Mouse (Mus musculus): ENCODE measurements around the gene Sohlh2.
"Not testable (repeated sequence)": the region's sequence is repeated elsewhere in the genome, so short reads cannot be mapped to it uniquely, and the experiment has no call there.

The Sohlh2 gene

DNA sequence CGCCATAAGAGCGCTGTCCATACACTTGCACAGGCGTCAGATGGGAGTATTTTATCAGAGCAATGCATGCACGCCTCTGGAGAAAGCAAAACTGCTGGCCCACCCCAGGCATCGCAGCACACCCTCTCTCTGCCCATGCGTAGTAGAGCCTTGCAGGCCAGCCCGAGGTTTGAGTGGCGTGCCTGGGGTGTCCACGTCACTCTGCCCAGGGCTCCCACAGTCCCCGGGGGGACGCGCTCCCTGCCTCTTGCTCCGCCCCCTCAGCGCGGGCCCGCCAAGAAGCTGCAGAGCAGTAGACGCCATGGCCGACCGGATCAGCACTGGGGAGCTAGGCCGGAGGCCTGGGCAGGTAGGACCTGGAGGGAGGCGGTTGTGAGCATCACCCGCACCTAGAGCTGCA, at the start of gene Sohlh2:
TSS of gene Sohlh2 (plus strand) at position 263 of the 400 bp plus-strand sequence.
- DNase-seq, result no peak

DNA sequence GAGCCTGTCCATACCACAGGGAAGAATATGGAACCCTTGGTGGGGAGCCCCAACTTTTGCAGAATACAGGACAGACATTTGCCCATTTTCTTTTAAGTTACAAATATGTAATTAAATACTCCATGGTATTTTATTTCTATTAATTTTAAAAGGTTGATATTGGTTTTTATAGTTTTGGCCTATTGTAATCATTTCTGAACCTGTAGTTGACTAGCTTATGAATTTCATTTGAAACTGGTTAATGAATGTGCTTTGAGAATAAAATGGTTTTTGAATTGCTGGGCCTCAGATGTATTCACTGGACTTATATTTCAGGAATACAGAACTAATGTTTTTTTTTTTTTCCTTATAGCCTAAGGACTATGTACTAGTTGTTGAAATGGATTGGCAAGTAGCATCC, 44.8 kb upstream of the Sohlh2 start, which contains the start of gene Ccdc169:
TSS of gene Ccdc169 (plus strand) at position 301 of the 400 bp plus-strand sequence.
- no peak for DNase-seq

DNA sequence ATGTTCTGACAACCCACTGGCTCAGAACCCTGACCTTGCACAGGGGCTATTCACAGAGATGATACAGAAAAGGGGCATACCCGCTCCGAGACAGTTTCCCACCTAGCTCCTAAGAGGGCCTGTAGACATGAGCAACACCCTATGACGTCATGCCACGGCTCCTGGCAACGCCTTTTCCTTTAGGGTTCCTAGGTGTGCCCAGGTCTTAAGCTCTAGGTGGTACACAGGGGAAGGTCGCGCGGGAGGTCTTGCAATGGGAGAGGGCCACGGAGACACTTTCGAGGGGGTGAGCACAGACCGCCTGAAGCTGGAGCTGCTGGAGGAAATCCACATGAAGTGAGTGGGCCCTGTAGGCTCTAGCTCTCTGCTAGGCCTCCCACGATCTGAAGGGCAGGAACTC, 42.0 kb upstream of the Sohlh2 start:
- DNase-seq, result no peak

DNA sequence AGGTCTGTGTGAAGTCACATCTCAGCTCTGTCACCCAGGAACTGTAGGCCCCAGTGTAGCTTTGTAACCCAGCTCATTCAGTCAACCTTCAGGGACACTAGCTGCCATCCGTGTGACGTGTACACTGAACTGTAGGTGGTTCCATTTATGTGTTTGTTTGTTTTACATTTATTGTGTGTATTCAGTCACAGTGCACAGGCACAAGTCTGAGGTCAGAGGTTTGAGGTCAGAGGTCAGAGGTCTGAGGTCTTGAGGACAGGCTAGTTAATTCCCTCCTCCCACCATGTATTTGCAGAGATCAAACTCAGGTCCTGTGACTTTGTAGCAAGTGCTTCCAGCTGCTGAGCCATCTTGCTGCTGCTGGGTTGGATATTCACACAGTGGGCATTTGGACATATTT, 40.4 kb upstream of the Sohlh2 start:
- DNase-seq, result no peak

GRCm38 (mm10) chr3:55144916-55145315, 36.9 kb upstream of the Sohlh2 start:
- no peak for DNase-seq

GRCm38 (mm10) chr3:55146441-55146840, 35.4 kb upstream of the Sohlh2 start:
- DNase-seq, result no peak

- DNase-seq, result no peak
Measured at GRCm38 (mm10) chr3:55147156-55147555, 34.7 kb upstream of the Sohlh2 start.

GRCm38 (mm10) chr3:55148091-55148490, 33.7 kb upstream of the Sohlh2 start:
- DNase-seq, result no peak

- DNase-seq, result peak; percentile 31
Measured at GRCm38 (mm10) chr3:55151656-55152433, 30.0 kb upstream of the Sohlh2 start.

DNA sequence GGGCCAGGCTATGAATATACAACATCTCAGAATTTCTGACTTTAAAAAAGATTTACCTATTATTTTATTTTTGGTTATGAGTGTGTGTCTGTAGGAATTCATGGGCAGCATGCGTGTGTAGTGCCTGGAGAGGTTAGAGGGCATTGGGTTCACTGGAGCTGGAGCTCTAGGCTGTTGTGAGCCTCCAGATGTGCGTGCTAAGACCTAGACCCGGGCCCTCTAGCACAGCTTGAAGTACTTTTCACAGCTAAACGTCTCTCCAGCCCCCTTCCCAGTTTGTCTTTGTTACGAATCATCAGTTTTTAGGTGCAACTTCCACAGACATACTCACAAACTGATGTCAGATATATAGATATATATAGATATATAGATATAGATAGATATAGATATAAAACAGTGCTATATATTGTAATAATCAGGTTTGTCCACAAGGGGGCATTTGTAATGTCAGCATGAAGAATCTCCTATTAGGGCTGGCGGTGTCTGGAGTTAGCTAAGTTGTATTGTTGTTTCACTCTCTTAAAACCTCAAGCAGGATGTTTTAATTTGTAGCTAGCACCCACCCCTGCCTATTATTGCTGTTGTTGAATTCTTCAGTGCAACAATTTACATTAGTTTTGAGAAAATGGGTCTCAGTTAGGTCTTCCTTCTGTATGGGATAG, 29.0 kb upstream of the Sohlh2 start:
- no peak for DNase-seq

GRCm38 (mm10) chr3:55154163-55154562, 27.7 kb upstream of the Sohlh2 start:
- DNase-seq, result no peak

DNA sequence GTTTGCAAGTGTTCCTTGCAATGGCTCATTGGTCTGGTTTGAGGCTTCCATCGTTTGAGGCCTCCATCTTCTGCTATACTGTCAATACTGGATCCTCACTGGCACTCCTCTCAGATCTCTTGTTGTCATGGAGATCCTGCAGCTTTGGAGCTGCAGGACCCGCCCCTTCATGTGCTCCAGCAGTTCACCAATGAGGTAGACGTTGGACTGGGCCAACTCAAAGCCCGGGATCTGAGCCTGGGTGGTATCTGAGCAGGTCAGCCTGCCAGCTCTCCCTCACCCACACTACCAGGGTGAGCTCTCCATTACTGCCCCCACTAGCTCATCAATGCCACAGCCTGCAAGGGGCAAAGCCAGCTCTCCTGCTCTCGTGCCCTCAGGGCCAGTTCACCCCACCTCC, 24.4 kb upstream of the Sohlh2 start:
- DNase-seq, result no peak

GRCm38 (mm10) chr3:55161144-55161543, 20.7 kb upstream of the Sohlh2 start:
- DNase-seq, result no peak

GRCm38 (mm10) chr3:55163510-55163909, 18.3 kb upstream of the Sohlh2 start:
- no peak for DNase-seq

GRCm38 (mm10) chr3:55172478-55172877, 9.3 kb upstream of the Sohlh2 start:
- no peak for DNase-seq

GRCm38 (mm10) chr3:55177271-55177670, 4.6 kb upstream of the Sohlh2 start:
- no peak for DNase-seq

GRCm38 (mm10) chr3:55191668-55192067, 9.8 kb downstream of the Sohlh2 start:
- DNase-seq, result no peak

GRCm38 (mm10) chr3:55193351-55193750, 11.5 kb downstream of the Sohlh2 start:
- DNase-seq, result no peak

DNA sequence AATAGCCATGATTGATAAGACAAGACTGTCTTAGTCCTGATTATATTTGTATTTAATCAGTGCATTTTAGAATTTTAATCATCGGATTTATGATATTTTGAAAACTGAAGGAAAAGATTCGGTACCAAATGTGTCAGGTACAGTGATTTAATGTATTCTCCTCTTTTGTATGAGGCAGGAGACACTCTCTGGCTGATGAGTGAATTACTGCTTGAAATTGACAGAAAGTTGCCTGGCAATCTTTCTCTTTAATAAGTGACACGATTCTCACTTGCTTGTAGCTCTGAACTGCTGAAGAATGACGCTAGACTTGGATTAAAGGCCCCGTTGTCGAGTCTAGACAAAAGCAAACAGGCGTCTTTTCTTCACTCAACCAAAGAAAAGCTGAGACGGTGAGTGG, 13.0 kb downstream of the Sohlh2 start:
- DNase-seq, result no peak

DNA sequence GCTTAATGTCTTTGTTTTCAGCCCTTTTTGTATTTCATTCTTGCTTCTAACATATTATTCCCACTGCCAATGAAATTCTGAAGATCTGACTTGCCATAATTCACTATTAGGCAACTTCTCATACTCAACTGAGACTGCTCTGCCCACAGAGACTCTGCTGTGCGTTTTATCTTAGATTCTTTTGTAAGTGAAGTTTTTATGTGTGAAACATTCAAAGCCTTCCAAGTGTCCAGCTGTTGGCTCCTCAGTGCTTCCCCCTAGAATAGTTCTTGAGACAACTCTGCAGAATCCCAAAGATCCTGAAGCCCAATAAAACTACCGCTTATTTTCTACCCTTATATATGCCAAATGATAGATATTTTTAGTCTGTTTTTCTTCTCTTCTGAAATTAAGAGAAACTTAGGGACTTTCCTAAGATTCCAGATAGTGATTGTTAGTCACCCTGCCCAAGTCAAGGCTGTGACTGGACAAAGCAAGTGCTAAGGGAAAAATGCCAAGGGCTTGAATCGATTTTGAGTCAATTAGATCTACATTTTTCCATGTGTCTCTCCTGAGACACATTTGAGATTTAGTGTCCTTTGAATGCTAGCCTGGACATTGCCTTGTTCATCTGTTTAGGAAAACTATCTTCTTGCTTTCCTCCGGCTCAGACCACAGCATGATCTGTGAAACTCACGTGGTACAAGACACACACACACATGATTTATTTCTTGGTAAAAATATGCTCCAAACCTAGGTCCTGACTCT, 13.9 kb downstream of the Sohlh2 start:
- no peak for DNase-seq

GRCm38 (mm10) chr3:55196328-55196710, 14.5 kb downstream of the Sohlh2 start:
- no peak for DNase-seq

- not testable (repeated sequence) for DNase-seq
Measured at GRCm38 (mm10) chr3:55203621-55204020, 21.8 kb downstream of the Sohlh2 start.

GRCm38 (mm10) chr3:55206413-55206812, 24.6 kb downstream of the Sohlh2 start:
- no peak for DNase-seq

DNA sequence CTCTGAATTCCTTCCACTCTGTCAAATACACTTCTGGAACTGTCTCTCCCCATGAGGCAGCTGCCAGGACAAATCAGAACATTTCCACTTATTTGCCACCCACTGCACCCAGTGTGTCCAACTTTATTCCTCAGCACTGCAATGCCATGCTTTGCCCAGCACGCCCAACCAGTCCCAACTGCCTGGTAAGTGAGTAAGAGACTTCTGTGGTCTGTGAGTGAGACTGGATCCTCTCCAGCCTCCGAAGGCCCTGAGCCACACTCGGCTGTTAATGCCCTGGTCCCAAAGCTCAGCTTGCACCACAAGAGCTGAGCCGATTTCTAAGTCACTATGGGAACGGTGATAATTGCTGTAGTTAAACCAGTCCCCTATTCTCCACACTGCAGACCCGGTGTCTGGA, 25.8 kb downstream of the Sohlh2 start:
- DNase-seq, result no peak
